Mouse (Mus musculus): ENCODE data around the gene Cyp17a1. TPM values are rescaled to one million over a fixed set of nuclear protein-coding genes. Genes with fewer than 3 reads are reported as not detected.

Gene Cyp17a1
- polyA plus RNA-seq (2017; shearing (Covaris generic)), result under 1 TPM in 1 of 2 experiments, not detected in 1; 0.21 TPM

GRCm38 (mm10) chr19:46672766-46673418, at the start of gene Cyp17a1:
Gene Cyp17a1, minus strand, starts transcription at chr19:46673172.

GRCm38 (mm10) chr19:46707296-46708151, 34.6 kb upstream of the Cyp17a1 start, which contains the start of gene As3mt:
Gene As3mt, plus strand, starts transcription at chr19:46707458.

GRCm38 (mm10) chr19:46689460-46690372, 16.7 kb upstream of the Cyp17a1 start, which contains the start of gene Borcs7:
Gene Borcs7, plus strand, starts transcription at chr19:46689906.

Other genes starting within 250 kb of the Cyp17a1 start
- 100 to 1,000 TPM in 1 of 2 experiments, 10 to 100 TPM in 1; 82.7 to 102 TPM for gene Trim8, start 171.5 kb downstream of the Cyp17a1 start, polyA plus RNA-seq (2017; shearing (Covaris generic))
- 10 to 100 TPM; 12.3 to 18.4 TPM for gene Arl3, start 100.0 kb downstream of the Cyp17a1 start, polyA plus RNA-seq (2017; shearing (Covaris generic))
- 10 to 100 TPM in 1 of 2 experiments, 1 to 10 TPM in 1; 9.6 to 11.2 TPM for gene Sfxn2, start 99.8 kb downstream of the Cyp17a1 start, polyA plus RNA-seq (2017; shearing (Covaris generic))
- gene Wbp1l, start 74.1 kb downstream of the Cyp17a1 start, polyA plus RNA-seq (2017; shearing (Covaris generic)), result 10 to 100 TPM; 42.2 to 63.2 TPM
- gene Borcs7, start 16.7 kb upstream of the Cyp17a1 start, polyA plus RNA-seq (2017; shearing (Covaris generic)), result 1 to 10 TPM; 6.5 to 6.8 TPM
- 1 to 10 TPM; 5.8 to 7.3 TPM for gene As3mt, start 34.3 kb upstream of the Cyp17a1 start, polyA plus RNA-seq (2017; shearing (Covaris generic))
- gene Cnnm2, start 88.4 kb upstream of the Cyp17a1 start, polyA plus RNA-seq (2017; shearing (Covaris generic)), result 1 to 10 TPM; 2.1 to 3.9 TPM

Measured in activated CD4-positive, CD25-positive, alpha-beta regulatory T cell (primary cell).